Mouse (Mus musculus) heart, postnatal 0 days (tissue): ENCODE measurements around the gene Taf15.

Source experiments
- CTCF ChIP-seq: IDR thresholded peaks from 2 replicates; pipeline ENCODE4 v1.5.1; 2016; ENCODE audit warnings: antibody characterized with exemption, control low read depth, low read depth
- EP300 ChIP-seq: IDR thresholded peaks from 2 replicates; pipeline ENCODE4 v1.6.1; 2016; ENCODE audit warnings: antibody characterized with exemption, low read depth

- no peak for TF ChIP-seq CTCF
- no peak for TF ChIP-seq EP300
Observed at GRCm38 (mm10) chr11:83465976-83466375, 6.9 kb upstream of the Taf15 start.
